Mouse (Mus musculus): Measurements from ENCODE around the gene Eif4e2.
A peak's percentile ranks its signal among the peaks of the same experiment; 100 is the strongest.

The Eif4e2 gene

DNA sequence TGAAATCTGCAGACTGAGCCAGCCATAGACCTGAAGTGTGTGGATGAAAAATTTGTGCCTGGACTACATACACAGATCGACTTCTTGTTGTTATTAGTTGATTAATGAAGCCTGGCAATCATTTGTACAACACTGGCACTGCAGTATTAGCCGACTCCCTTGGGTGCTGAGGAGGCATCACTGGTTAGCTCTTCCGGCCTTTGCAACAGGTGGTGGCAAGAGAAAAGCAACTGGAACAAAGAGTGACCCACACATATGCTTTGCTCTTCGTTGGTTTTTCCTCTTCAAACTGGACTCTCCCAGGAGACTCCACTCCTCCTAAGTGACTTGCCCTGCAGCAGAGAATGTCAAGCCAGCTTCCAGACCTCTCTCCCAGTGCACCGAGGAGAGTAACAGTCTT lies 9.9 kb upstream of the Eif4e2 start:
- DNase-seq (ENCODE audit: low read depth): no peak

DNA sequence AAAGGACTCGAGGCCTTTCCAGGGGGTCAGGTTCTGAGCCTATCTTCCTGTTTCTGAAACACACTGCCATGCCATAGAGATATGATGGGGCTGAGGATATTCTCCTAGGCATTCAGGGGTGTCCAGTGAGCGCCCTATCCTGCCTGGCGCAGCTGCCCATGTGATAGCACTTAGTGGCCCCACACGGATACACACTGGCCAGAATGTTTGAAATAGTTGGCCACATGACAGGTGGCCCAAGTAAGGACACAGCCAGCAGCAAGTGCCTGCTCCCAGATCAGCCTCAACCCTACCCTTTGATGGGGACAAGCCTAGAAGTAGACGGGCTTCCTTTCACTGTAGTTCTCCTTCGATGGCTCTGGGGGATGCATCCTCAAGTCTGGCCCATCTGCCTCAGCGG lies 9.2 kb upstream of the Eif4e2 start, which contains the start of gene Chrng:
Gene Chrng (plus strand): TSS at position 193 of the 400 bp plus-strand sequence.
- no peak for DNase-seq (ENCODE audit: low read depth)

DNA sequence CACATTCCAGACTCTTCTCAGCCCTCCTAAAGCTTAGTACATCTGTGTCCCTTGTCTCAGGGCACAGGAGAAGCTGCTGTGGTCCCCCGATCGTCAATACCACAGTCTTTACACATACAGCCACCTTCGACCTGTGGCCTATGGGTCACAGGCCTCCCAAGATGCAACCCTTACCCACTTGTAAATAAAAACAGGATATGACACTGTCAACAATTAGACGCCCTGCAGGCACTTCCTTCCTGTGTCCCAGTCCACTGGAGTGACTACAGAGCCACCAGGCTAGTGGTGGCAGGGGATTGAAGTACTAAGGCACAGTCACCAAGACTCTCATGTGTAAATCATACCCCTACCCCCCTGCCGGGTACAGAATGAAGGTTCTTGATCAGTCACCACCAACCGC lies 8.7 kb upstream of the Eif4e2 start:
- no peak for DNase-seq (ENCODE audit: low read depth)

DNA sequence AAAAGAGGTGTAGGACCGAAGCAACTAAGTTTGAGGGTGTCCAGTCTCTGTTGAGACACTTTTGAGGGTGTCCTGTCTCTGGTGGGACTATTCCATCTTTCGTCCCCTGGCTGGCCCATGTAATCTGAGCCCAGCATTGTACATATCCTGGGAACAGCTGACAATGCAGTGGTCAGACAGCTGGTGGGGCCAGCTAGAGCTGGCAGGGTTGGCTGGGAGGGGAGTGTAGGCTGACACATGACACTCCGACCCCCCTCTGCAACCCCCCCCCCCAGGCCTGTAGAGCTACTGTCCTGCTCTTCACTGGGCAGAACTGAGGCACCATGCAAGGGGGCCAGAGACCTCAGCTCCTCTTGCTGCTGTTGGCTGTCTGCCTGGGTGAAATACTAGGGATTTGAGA lies 8.2 kb upstream of the Eif4e2 start:
- DNase-seq (ENCODE audit: low read depth): no peak

DNA sequence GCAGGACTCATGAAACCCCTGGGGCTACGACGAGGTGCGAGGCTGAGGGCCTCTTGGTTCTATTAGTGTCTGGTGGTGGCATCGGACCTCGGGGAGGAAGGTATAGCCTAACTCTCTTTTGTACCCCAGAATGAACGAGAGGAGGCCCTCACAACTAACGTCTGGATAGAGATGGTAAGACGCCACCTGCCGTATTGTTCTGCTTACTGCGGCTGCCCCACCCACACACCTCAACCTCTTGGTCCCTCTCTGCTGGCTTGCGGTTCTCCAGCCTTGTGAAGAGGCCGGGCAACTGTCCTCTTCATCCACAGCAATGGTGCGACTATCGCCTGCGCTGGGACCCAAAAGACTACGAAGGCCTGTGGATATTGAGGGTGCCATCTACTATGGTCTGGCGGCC lies 7.4 kb upstream of the Eif4e2 start:
- DNase-seq (ENCODE audit: low read depth): no peak

DNA sequence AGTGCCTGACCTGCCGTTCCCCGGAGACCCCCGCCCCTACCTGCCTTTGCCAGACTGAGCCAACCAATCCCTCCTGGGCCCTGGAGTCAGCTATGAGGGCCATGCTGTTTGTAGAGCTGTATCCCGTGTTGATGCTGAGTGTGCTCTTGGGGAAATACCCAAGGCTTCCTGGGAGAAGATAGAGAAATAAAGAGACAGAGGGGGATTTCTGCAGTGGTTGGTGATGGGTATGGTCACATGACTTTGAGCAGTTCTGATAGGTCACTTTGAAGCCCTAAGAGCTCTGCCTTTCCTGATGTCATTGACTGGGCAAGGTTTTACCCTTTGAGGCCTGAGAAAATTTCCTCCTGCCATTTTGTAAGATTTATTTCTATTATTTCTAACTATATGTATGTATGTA lies 2.3 kb upstream of the Eif4e2 start:
- no peak for DNase-seq (ENCODE audit: low read depth)

DNA sequence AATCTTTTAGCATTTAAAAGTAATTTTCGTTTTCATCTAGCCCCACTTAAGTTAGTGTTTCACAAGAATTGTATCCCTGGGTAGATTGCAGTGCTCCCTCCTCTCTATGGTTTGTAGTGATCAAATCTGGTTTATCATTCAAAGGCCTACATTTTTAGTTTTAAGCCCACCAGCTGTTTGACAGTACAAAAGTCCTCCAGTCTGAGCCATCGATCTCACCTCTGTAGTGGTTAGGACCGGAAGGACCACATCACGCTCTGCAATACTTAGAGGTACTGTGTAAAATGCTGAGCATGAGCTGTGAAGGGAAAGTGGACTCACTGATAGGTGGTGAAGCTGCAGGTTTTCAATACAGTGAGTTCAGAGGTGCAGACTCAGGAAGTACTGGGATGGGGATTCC lies 1.0 kb downstream of the Eif4e2 start:
- DNase-seq (ENCODE audit: low read depth): no peak

DNA sequence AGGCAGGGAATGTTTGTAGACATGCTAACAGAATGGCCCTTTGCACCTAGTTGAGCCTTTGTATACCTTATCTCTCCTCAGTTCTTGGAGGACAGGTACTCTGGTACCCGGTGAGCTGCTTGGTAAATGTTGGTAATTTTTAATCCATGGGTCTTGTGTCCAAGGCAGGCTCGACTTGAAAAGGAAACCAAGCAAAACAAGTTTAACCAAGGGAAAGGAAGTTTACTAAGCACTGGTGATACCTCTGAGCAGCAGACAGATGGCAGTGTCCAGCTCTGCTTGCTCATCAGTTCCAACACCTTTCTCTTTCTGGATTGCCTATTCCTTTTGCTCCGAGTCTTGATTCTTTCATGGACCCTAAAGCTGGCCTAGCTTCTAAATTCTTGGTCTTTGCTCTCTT lies 4.2 kb downstream of the Eif4e2 start:
- DNase-seq (ENCODE audit: low read depth): no peak

DNA sequence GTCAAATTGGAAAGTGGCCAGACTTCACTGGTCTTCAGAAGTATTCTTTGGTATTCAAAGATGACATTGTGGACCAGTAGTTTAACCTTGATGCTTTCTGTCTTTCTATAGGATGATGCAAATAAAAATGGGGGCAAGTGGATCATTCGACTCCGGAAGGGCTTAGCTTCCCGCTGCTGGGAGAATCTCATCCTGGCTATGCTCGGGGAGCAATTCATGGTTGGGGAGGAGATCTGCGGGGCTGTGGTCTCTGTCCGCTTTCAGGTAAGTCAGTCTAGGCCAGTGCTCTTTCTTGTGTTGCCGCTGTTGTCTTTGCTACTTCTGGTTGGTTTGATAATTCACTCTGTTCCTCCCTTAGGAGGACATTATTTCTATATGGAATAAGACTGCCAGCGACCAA lies 12.0 kb downstream of the Eif4e2 start:
- no peak for DNase-seq (ENCODE audit: low read depth)

DNA sequence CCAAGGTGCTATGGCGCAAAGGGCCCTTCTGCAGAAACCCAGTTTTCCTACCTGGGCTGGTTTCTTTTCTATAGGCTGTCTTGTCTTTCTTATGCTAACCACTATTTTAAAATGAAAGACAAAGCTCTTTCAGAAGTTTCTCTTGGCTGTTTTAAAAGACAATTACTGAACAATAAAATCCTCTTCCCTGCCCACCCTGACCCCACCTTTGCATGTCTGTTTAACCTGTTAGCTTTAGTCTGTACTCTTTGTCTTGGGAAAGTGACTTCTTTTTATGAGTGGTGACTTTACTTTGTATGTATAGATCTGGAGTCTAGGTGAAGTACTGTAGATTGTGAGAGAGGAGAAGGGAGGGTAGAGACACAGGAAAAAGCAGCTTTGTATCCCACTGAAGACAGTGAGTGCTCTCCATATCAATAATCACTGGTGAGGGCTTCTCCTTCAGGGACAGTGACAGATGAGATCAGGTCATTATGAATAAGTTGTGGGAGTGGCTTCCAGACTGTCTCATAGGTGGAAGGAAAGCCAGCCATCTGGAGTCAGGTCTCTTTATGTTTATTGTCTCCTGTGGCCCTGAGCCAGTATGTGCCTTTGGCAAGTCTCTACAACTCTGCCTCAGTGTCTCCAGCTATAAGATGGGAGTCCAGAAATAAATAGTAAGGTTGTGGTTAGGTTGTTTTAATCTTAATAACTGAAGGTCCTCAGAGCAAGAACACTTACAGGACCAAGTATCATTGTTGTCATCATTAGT lies 12.9 kb downstream of the Eif4e2 start:
- no peak for DNase-seq (ENCODE audit: low read depth)

DNA sequence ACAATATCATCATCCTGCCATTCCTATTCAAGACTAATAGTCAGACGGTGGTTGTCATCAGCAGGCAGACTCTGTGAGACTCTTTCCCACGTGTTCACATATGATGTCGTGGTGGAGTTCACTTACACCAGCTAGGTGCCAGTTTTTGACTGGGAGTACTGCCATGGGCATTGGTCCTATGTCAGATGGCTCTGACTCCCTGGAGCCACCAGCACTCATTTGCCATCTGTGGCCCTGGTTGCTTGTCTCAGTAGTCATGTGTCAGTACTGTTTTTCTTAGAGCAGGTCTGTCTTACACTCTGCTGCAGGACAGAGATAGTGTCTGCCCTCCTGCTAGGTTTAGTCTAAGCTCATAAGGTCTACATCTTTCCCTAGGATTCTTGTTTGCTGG lies 13.4 kb downstream of the Eif4e2 start:
- no peak for DNase-seq (ENCODE audit: low read depth)

DNA sequence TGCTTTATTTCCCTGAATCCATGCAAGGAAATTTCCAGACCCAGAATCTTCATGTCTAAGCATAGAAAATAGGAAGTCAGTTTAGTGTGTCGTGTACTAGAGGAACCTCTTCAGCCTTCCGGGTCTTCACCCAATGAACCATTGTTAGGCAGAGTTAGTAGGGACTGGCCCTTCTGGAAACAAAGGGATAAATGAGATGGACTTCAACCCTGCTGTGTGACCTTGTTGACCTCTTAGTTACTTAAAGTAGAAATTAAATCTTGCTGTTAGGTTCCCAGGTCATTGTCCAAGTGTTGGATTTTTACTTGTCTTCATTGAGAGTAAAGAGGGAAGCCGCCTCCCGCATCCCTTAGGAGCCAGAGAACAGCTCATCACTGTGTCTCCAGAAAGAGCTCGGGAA lies 16.9 kb downstream of the Eif4e2 start:
- no peak for DNase-seq (ENCODE audit: low read depth)

DNA sequence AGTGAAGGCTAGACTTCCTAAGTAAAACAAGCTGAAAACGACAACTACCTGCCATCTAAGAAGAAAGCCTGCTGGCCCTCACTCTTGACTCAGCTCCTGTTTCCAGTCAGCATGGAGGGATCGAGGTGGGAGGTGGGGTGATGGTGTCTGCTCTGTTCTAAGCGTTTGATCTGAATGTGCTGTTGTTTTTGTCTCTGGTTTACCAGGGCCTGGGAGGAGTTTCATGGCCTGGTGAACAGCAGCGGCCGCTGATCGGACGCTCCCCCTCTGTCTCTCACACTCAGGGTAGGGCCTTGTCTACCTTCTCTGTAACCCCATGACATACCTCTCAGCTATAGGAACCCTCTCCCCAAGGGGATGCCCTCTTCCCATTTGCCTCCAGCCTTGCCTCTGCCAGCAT lies 18.5 kb downstream of the Eif4e2 start:
- DNase-seq (ENCODE audit: low read depth): no peak

DNA sequence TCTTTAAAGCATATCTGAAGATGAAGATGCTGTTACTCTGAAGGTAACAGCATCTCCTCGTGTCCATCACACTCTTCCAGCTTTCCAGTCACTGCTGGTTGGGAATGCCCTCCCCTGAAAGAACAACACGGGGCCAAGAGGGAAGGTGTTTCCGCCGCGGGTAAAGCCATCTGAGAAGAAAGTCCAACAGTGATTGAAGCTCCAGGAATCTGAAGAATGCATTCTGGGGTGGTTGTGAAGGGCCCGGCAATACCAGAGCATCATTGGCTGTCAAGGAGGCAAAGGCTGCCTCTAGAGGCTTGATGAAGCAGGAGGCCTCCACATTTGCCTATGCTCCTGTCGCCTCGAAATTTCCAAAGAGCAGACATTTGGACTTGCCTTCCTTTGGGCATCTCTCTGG lies 25.3 kb downstream of the Eif4e2 start:
- no peak for DNase-seq (ENCODE audit: low read depth)

DNA sequence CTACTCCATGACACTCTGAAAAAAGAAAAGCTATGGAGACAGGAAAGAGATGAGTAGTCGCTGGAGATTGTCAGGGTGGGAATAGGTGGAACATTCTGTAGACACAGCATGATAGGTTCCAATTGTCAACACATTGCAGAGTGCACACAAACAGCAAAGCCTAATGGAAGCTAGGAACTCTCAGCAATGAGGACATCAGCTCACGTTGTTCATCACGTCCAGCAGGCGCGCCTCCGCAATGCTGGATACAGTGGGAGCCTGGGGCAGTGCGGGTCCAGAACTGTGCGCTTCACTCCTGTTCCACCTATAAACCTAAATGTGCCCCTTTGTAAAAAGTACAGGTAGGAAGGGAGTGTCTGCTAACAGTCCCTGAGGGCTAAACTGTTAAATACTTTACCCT lies 29.3 kb downstream of the Eif4e2 start:
- no peak for DNase-seq (ENCODE audit: low read depth)

DNA sequence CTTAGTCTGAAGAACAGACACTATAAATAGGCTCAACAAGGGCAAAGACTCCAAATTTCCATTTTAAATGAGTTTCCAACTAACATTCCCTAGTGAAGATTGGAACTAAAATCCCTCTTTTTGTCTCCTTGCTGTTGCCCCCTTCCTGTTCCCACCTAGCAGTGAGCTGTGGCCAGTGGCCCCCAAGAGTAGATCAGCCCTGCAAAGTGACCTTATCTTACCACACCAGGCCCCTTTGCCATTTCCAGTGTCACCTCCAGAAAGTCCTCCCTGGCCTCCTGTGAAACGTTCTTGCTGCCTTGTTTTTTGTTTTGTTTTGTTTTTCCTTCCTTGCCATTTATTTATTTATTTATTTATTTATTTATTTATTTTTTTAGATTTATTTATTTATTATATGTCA lies 31.7 kb downstream of the Eif4e2 start:
- no peak for DNase-seq (ENCODE audit: low read depth)

DNA sequence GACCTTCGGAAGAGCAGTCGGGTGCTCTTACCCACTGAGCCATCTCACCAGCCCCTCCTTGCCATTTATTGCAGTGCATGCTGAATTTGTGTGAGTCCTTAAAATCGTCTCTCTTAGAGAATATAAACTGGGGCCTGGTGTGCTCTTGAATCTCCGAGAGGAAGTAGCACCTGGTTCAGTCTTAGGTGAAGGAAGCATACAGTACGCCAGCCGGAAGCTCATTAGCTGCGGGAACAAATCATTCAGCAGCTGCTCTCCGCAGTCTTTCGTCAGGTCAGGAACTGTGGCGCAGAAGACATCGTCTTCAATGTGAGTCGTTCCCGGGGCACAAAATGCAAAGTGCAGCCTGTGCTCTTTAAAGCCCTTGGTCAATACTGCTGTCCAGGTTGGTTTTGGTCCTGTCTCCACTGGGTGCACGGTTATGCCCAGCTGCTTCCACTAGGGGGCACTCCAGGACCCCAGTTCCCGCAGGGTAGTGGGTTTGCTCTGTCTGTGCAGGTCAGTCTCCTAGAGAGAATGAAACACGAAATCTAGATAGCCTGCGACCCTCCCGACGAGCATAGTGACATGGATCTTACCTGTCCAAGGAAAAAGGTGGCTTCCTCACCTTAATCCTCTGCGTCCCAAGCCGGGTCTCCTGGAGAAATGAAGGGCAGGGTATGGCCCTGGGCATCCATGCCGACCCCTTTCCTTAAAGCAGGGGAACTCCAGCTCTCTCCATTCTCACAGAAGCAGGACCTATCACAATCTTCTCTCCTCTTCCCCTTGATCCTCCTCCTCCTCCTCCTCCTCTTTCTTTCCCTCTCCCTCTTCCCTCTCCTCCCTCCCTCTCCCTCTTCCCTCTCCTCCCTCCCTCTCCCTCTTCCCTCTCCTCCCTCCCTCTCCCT lies 32.5 kb downstream of the Eif4e2 start:
- peak; percentile 38 for DNase-seq (ENCODE audit: low read depth)

DNA sequence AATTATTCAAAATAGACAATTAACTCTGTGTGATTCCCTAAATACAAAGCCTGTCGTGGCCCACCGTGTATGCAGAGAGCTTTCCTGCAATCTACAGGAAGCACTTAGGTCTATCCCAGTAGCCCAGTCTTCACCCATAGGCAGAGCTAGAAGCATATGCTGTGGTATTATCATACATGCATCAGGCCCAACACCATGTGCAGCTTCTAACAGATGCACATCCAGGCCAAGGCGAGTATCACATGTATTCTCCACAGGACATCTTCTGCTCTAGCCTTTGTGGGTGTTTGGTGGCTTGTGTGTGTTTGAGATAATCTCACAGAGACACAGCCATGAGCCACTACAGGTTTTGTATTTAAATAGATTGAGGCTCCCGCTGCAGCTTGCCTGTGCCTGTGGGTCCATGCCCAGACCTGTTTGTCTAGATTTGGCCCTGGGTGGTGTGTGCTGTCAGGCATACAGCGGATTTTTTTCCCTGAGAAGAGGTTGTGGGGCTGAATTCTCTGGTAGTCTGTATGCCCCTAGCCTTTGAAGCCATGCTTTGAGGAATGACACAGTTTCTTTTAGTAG lies 38.4 kb downstream of the Eif4e2 start:
- DNase-seq (ENCODE audit: low read depth): peak; percentile 37

DNA sequence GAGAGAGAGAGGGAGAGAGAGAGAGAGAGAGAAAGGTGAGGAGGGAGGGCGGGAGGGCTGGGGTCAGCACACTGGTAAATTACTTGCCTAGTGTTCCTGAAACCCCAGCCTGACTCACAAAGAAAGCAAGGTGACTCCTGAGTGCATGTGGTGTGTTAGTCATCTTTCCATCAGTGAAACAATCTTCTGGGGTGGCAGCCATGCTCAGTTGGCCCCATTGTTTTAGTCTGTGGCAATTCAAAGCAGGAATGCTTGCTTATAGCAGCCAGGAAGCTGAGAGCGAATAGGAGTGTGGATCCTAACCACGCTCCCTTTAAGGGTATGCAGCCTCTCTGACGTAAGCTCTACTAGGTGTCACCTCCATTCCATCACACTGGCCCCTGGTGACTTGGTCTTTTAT lies 41.5 kb downstream of the Eif4e2 start:
- DNase-seq (ENCODE audit: low read depth): no peak

DNA sequence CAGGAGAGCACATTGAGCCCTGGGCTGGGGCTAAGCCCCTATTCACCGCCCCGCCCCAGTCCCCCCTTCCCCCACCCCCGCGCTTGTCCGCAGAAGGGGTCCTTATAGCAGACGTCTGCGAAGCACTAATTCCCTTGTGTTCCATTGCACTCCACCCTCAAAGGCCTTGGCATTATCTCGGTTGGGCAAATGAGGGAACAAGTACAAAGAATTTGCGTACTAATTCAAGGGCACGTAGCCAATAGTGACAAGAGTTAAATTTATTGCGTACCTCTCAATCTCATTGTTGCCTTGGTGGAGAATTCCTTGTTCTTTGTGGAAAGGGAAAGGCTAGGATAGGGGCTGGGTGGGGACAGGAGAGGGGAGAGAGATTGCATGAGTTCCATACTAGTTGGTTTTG lies 44.0 kb downstream of the Eif4e2 start:
- no peak for DNase-seq (ENCODE audit: low read depth)

DNA sequence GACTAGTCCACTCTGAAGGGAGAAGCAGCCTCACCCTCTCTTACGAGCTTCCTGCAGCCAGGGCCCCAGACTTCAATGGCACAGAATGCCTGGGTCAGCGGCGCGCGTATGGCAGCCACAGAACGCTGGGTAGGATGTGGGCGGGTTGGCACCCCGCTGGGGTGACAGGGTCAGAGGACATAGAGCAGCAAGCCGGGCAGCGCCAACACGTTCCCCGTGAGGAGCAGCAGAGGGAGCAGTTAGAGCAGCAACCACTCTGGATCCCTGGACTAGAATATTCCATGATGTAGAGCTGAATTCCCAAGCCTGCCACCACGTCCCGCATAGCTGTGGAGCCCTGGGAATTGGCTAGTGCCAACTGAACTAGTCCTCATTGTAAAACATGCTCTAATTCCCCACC lies 44.8 kb downstream of the Eif4e2 start:
- DNase-seq (ENCODE audit: low read depth): no peak

DNA sequence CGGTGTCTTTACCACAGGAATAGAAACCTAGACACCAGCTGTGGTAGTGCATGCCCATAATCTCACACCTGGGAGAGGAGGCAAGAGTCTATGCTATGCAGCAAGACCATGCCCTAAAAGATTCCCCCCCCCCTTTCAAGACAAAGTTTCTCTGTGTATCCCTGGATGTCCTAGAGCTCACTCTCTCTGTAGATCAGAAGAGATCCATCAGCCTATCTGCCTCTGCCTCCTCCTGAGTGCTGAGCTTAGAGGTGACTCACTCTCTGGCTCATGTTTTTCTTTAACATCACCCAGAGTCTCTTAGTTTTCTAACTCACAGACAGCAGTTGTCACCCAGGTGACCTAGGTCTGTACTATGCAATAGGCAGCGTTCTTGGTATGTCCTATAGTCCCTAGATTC lies 45.6 kb downstream of the Eif4e2 start:
- DNase-seq (ENCODE audit: low read depth): no peak

DNA sequence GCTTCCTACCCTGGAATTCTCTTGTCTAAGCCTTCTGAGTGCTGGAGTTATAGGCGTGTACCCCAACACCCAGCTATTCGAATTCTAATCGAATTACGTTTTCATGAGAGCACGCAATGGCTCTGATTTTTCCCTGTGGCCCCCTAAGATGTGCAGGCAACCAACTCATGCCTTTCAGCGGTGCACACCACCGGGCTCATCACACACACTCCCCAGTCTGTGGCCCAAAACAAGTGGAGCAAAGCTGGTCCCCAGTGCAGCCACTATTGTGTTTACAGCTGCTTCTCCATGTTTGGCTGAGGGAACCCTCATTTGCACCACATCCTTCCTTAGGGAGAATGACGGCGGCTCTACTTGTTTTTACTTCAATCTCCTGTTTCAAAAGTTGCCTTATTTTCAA lies 49.5 kb downstream of the Eif4e2 start:
- no peak for DNase-seq (ENCODE audit: low read depth)

Measured in c-Kit-positive CD71-positive TER-119-negative erythroid progenitor cells, embryonic 14.5 days (primary cell).